8 mouse cellular contexts compared by ENCODE assay signal in genomic region chr4:155802741-155803339, GRCm38 (mm10). TPM values are rescaled to one million over a fixed set of nuclear protein-coding genes. Genes with fewer than 3 reads are reported as not detected.
DNase-seq lines count a peak whose midpoint lies in the region; ATAC-seq and TF ChIP-seq lines count a peak whose summit lies in the region.

Gene Mrpl20 (plus strand): TSS chr4:155802878.

- peaks cover 9% of the 10 kb centered on the region for H3K4me1 ChIP-seq in kidney, postnatal 0 days (replicated peaks; ENCODE audit: insufficient read depth, low read length)
- H3K4me1 ChIP-seq in forebrain, embryonic 10.5 days = peaks cover 23% of the 10 kb centered on the region
- H3K4me1 ChIP-seq in limb, embryonic 14.5 days (ENCODE audit: control insufficient read depth, insufficient read depth, low read length) = peaks cover 6% of the 10 kb centered on the region

- TF ChIP-seq POLR2A in limb, embryonic 14.5 days (IDR thresholded peaks at IDR 0.05; ENCODE audit: borderline replicate concordance, extremely low read depth, insufficient read depth, insufficient read length) = no peak

- WGBS in kidney, postnatal 0 days = 13% methylated on average over 12 of the region's 12 CpGs
- 9% methylated on average over 12 of the region's 12 CpGs for WGBS in forebrain, embryonic 10.5 days
- 9% methylated on average over 12 of the region's 12 CpGs for WGBS in limb, embryonic 14.5 days

- peaks cover 9% of the 10 kb centered on the region; the same call in 1 of the 2 replicates for H3K36me3 ChIP-seq in kidney, postnatal 0 days (ENCODE audit: insufficient read depth, low read length)
- H3K36me3 ChIP-seq in forebrain, embryonic 10.5 days (replicated peaks) = peaks cover 31% of the 10 kb centered on the region
- peaks cover 18% of the 10 kb centered on the region for H3K36me3 ChIP-seq in limb, embryonic 14.5 days (ENCODE audit: control insufficient read depth, insufficient read depth, low read length)

- no peaks in the 10 kb centered on the region for H3K27me3 ChIP-seq in kidney, postnatal 0 days (ENCODE audit: insufficient read depth, low read length)
- no peaks in the 10 kb centered on the region for H3K27me3 ChIP-seq in forebrain, embryonic 10.5 days (ENCODE audit: poor library complexity, severe bottlenecking)
- H3K27me3 ChIP-seq in limb, embryonic 14.5 days (ENCODE audit: control insufficient read depth, insufficient read depth, low read length) = no peaks in the 10 kb centered on the region

- H3K4me2 ChIP-seq in kidney, postnatal 0 days (ENCODE audit: low read length) = peak within 1 kb of the TSS; percentile 80
- H3K4me2 ChIP-seq in limb, embryonic 14.5 days (replicated peaks; ENCODE audit: low read depth, low read length, severe bottlenecking) = peak within 1 kb of the TSS; percentile 71

- H3K4me3 ChIP-seq in kidney, postnatal 0 days (replicated peaks; ENCODE audit: low read depth, low read length) = peak within 1 kb of the TSS; percentile 90
- peak within 1 kb of the TSS; percentile 75 for H3K4me3 ChIP-seq in forebrain, embryonic 10.5 days
- peak within 1 kb of the TSS; percentile 96 for H3K4me3 ChIP-seq in limb, embryonic 14.5 days (replicated peaks; ENCODE audit: low read length)

- intact Hi-C loops in heart, postnatal 36 days (cut with DNase I) = no loop called here

- H3K9me3 ChIP-seq in kidney, postnatal 0 days (replicated peaks; ENCODE audit: low read length) = no peaks in the 10 kb centered on the region
- no peaks in the 10 kb centered on the region for H3K9me3 ChIP-seq in forebrain, embryonic 10.5 days
- no peaks in the 10 kb centered on the region for H3K9me3 ChIP-seq in limb, embryonic 14.5 days (ENCODE audit: control insufficient read depth, low read length)

- peak; percentile 58 for DNase-seq in kidney, postnatal 0 days (ENCODE audit: low spot score)
- DNase-seq in kidney, postnatal 10 days = no peak
- no peak for DNase-seq in forebrain, embryonic 10.5 days (ENCODE audit: extremely low spot score, low spot score)
- no peak for DNase-seq in heart, postnatal 36 days
- DNase-seq in limb, embryonic 14.5 days (ENCODE audit: low spot score) = no peak
- no peak for DNase-seq in right cerebral cortex, adult 2 months (ENCODE audit: low spot score in 2 of 2)

- peak; percentile 42; the same call in 1 of the 2 replicates for TF ChIP-seq CTCF in kidney, postnatal 0 days (IDR thresholded peaks at IDR 0.05; ENCODE audit: low read depth)

- H3K9ac ChIP-seq in kidney, postnatal 0 days (ENCODE audit: low read depth, low read length) = peak within 1 kb of the TSS; percentile 90
- H3K9ac ChIP-seq in limb, embryonic 14.5 days (ENCODE audit: low read depth, low read length, severe bottlenecking) = peak within 1 kb of the TSS; percentile 83

- H3K27ac ChIP-seq in kidney, postnatal 0 days = peak within 1 kb of the TSS; percentile 81
- H3K27ac ChIP-seq in forebrain, embryonic 10.5 days = peak within 1 kb of the TSS; percentile 85
- peak within 1 kb of the TSS; percentile 52; the same call in 1 of the 2 replicates for H3K27ac ChIP-seq in limb, embryonic 14.5 days (replicated peaks; ENCODE audit: low read depth, low read length)

- no peak; the same call in 1 of the 2 replicates for ATAC-seq in kidney, postnatal 0 days (replicated peaks; ENCODE audit: low FRiP score, low read depth)
- peak; percentile 59 for ATAC-seq in activated CD4-positive, CD25-positive, alpha-beta regulatory T cell, adult 4 months
- ATAC-seq in limb, embryonic 14.5 days (ENCODE audit: low FRiP score, low read depth) = no peak
- no peak for ATAC-seq in neutrophil, adult 5-6 weeks (ENCODE audit: extremely low read depth, insufficient number of reproducible peaks, low FRiP score, poor library complexity, severe bottlenecking)

RNA-seq across cellular contexts. Expression of gene Mrpl20, which starts in this region (rescaled TPM):
- polyA plus RNA-seq in kidney, postnatal 0 days (2015; fragmentation: Nextera tagmentation; extraction: Ambion mirVana) = 283 and 294 TPM in 2 replicates
- polyA plus RNA-seq in activated CD4-positive, CD25-positive, alpha-beta regulatory T cell, adult 4 months (2017; shearing (Covaris generic)) = 100 to 1,000 TPM; 160 to 164 TPM
- 253 and 258 TPM in 2 replicates for polyA plus RNA-seq in forebrain, embryonic 10.5 days (2016; fragmentation: Nextera tagmentation; extraction: Ambion mirVana)
- 10 to 100 TPM; 77.8 to 81.1 TPM for total RNA-seq in heart, postnatal 36 days (2021)
- polyA plus RNA-seq in limb, embryonic 14.5 days (2012; rRNA removed) = 72.2 and 97.5 TPM in 2 replicates
- polyA plus RNA-seq in limb, embryonic 14.5 days (2014; fragmentation: Nextera tagmentation; extraction: Ambion mirVana) = 199 and 215 TPM in 2 replicates
- total RNA-seq in neutrophil, adult 5-6 weeks (2017) = 30.4 and 33.5 TPM in 2 replicates
